Mouse (Mus musculus) urinary bladder, postnatal 25 days (tissue): ENCODE data around the gene Ltf.

ENCODE experiments used
- DNase-seq: peaks from one replicate; pipeline ENCODE4 v3.0.0; 2022; ENCODE audit warnings: low spot score

The Ltf gene

GRCm38 (mm10) chr9:111019022-111019421, at the start of gene Ltf:
Gene Ltf (plus strand): TSS chr9:111019271.
- DNase-seq, result no peak

- no peak for DNase-seq
Observed at GRCm38 (mm10) chr9:110979411-110979810, 39.7 kb upstream of the Ltf start.

GRCm38 (mm10) chr9:110982351-110982750, 36.7 kb upstream of the Ltf start:
- DNase-seq, result no peak

- no peak for DNase-seq
Observed at GRCm38 (mm10) chr9:110984096-110984495, 35.0 kb upstream of the Ltf start.

- DNase-seq, result no peak
Observed at GRCm38 (mm10) chr9:110985541-110985940, 33.5 kb upstream of the Ltf start.

- DNase-seq, result no peak
Observed at GRCm38 (mm10) chr9:110985951-110986350, 33.1 kb upstream of the Ltf start.

- DNase-seq, result no peak
Observed at GRCm38 (mm10) chr9:110987331-110987730, 31.7 kb upstream of the Ltf start.

- no peak for DNase-seq
Observed at GRCm38 (mm10) chr9:110988078-110988477, 31.0 kb upstream of the Ltf start.

GRCm38 (mm10) chr9:110989141-110989540, 29.9 kb upstream of the Ltf start:
- no peak for DNase-seq

- no peak for DNase-seq
Observed at GRCm38 (mm10) chr9:110989543-110989942, 29.5 kb upstream of the Ltf start.

GRCm38 (mm10) chr9:110990204-110990603, 28.9 kb upstream of the Ltf start, which contains the start of gene Rtp3:
Gene Rtp3 (minus strand): TSS chr9:110990583.
- DNase-seq, result no peak

GRCm38 (mm10) chr9:110993281-110993709, 25.8 kb upstream of the Ltf start:
- no peak for DNase-seq

- peak; percentile 60 for DNase-seq
Observed at GRCm38 (mm10) chr9:110994716-110995172, 24.3 kb upstream of the Ltf start.

GRCm38 (mm10) chr9:110997245-110997644, 21.8 kb upstream of the Ltf start:
- DNase-seq, result peak; percentile 70

- DNase-seq, result no peak
Observed at GRCm38 (mm10) chr9:110999056-110999455, 20.0 kb upstream of the Ltf start.

- no peak for DNase-seq
Observed at GRCm38 (mm10) chr9:110999856-111000255, 19.2 kb upstream of the Ltf start.

GRCm38 (mm10) chr9:111001621-111002020, 17.4 kb upstream of the Ltf start:
- no peak for DNase-seq

GRCm38 (mm10) chr9:111003279-111003678, 15.8 kb upstream of the Ltf start:
- DNase-seq, result no peak

GRCm38 (mm10) chr9:111006544-111006943, 12.5 kb upstream of the Ltf start:
- no peak for DNase-seq

- DNase-seq, result no peak
Observed at GRCm38 (mm10) chr9:111009763-111010162, 9.3 kb upstream of the Ltf start.

- no peak for DNase-seq
Observed at GRCm38 (mm10) chr9:111011550-111011949, 7.5 kb upstream of the Ltf start.

GRCm38 (mm10) chr9:111012041-111012440, 7.0 kb upstream of the Ltf start:
- DNase-seq, result no peak

- DNase-seq, result no peak
Observed at GRCm38 (mm10) chr9:111015658-111016057, 3.4 kb upstream of the Ltf start.

GRCm38 (mm10) chr9:111026791-111027190, 7.7 kb downstream of the Ltf start:
- DNase-seq, result no peak

GRCm38 (mm10) chr9:111033717-111034116, 14.6 kb downstream of the Ltf start:
- no peak for DNase-seq
